Mouse (Mus musculus) hindbrain, embryonic 13.5 days (tissue): ENCODE data around the gene Mindy1. TPM values are rescaled to one million over a fixed set of nuclear protein-coding genes. Genes with fewer than 3 reads are reported as not detected.

Experiments used
- ATAC-seq: fragments of 200-750 bp; cut with Nextera tagmentation; 2 replicates; pipeline ENCODE4 v1.8.0; 2017; ENCODE audit warnings: moderate TSS enrichment; ENCODE audit not compliant: low FRiP score
- H3K27ac ChIP-seq: fragments of 300-500 bp; sonication (generic); 2 replicates; pipeline ENCODE4 v1.5.1; 2015; ENCODE audit warnings: inconsistent platforms, mild to moderate bottlenecking, moderate library complexity
- H3K27me3 ChIP-seq: fragments of 300-500 bp; sonication (generic); 2 replicates; pipeline ENCODE4 v1.6.1; 2015; ENCODE audit warnings: mild to moderate bottlenecking, inconsistent platforms
- H3K36me3 ChIP-seq: fragments of 300-500 bp; sonication (generic); 2 replicates; pipeline ENCODE4 v1.6.1; 2015; ENCODE audit warnings: mild to moderate bottlenecking, inconsistent platforms
- H3K4me1 ChIP-seq: fragments of 300-500 bp; sonication (generic); replicated peaks from 2 replicates; pipeline ENCODE4 v1.6.1; 2015; ENCODE audit warnings: inconsistent platforms
- H3K4me2 ChIP-seq: fragments of 300-500 bp; sonication (generic); 2 replicates; pipeline ENCODE4 v1.6.1; 2015; ENCODE audit warnings: inconsistent platforms, mild to moderate bottlenecking, moderate library complexity
- H3K4me3 ChIP-seq: fragments of 300-500 bp; sonication (generic); 2 replicates; pipeline ENCODE4 v1.5.1; 2015; ENCODE audit warnings: mild to moderate bottlenecking, inconsistent platforms
- H3K9ac ChIP-seq: fragments of 300-500 bp; sonication (generic); 2 replicates; pipeline ENCODE4 v1.6.1; 2015; ENCODE audit warnings: mild to moderate bottlenecking, inconsistent platforms
- H3K9me3 ChIP-seq: fragments of 300-500 bp; sonication (generic); 2 replicates; pipeline ENCODE4 v1.6.1; 2016; ENCODE audit warnings: inconsistent platforms
- WGBS: fragments of 180-500 bp; shearing (Covaris S2); methylation state at CpG from one replicate; pipeline ENCODE4 v1.1.7; 2015; 5-methylcytosine and 5-hydroxymethylcytosine counted together
- polyA plus RNA-seq: library from polyadenylated mRNA; unstranded; fragments of >200 nt; fragmentation: Nextera tagmentation; extraction: Ambion mirVana; gene quantifications from 2 replicates; pipeline ENCODE4 v1.2.1, GENCODE M21; 2015

Mindy1 gene
- polyA plus RNA-seq, 1 experiment from 2014 or later = 42.2 TPM

DNA sequence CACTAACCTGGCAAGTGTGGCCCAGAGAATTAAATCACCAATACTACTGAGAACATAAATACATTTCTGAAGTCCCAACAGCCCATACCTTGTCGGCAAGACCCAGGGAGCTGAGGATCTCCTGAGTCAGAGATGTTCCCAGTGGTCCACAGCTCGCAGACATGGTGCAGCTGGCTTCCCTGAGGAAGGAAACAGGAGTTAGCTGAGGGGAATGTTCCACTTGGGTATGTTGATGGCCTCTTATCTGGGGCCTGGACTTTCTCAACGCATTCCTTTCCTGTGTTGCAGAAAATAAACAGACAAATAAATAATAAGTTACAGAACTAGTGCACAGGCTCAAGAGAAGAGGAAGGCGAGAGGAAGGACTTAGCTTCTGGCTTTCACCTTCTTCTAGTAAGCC, 25.1 kb downstream of the Mindy1 start:
- no peaks in the 10 kb centered on the region for H3K4me1 ChIP-seq
- no peak overlapping the region for H3K27ac ChIP-seq
- no peaks in the 10 kb centered on the region for H3K9me3 ChIP-seq
- H3K36me3 ChIP-seq = no peaks in the 10 kb centered on the region
- no peak overlapping the region for H3K4me3 ChIP-seq
- 85% methylated on average over 4 of the region's 4 CpGs for WGBS
- H3K4me2 ChIP-seq = no peak overlapping the region
- no peak overlapping the region for H3K9ac ChIP-seq
- H3K27me3 ChIP-seq = no peaks in the 10 kb centered on the region
- no peak for ATAC-seq

- H3K9me3 ChIP-seq = no peaks in the 10 kb centered on the region
- no peak for ATAC-seq
- no peaks in the 10 kb centered on the region for H3K27me3 ChIP-seq
- no peak within 1 kb of the TSS for H3K4me3 ChIP-seq
- H3K4me2 ChIP-seq = no peak within 1 kb of the TSS
- H3K4me1 ChIP-seq = no peaks in the 10 kb centered on the region
- H3K9ac ChIP-seq = 0 out of 2 replicates have a peak within 1 kb of the TSS, but pooled peaks have one; percentile 35
- WGBS = 69% methylated on average over 7 of the region's 7 CpGs
- H3K27ac ChIP-seq = no peak within 1 kb of the TSS
- no peaks in the 10 kb centered on the region for H3K36me3 ChIP-seq
Observed at GRCm38 (mm10) chr3:95307100-95307499, 26.0 kb downstream of the Mindy1 start, which contains the start of gene Anxa9. Gene Anxa9, minus strand, starts transcription at chr3:95307176.

DNA sequence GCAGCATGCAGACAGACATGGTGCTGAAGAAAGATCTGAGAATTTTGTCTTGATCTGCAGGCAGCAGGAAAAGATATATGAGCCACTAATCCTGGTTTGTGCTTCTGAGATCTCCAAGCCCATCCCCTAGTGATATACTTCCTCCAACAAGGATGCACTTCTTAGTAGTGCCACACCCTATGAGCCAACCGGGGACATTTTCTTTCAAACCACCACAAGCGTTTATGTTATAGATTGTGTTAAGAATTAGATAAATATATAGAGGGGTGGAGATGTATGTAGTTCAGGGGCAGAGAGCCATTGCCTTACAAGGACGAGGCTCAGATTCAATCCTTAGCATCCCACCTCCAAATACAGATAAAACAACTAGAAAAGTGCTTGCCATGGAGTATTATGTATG, 29.4 kb downstream of the Mindy1 start:
- Histone ChIP-seq H3K9ac (no peak overlapping the region), H3K4me3 (no peak overlapping the region), H3K4me2 (no peak overlapping the region), H3K9me3 (no peaks in the 10 kb centered on the region), H3K27ac (no peak overlapping the region), H3K4me1 (peaks cover 9% of the 10 kb centered on the region), H3K27me3 (no peaks in the 10 kb centered on the region), H3K36me3 (no peaks in the 10 kb centered on the region)
- 73% methylated on average over 3 of the region's 3 CpGs for WGBS
- ATAC-seq = no peak

- Histone ChIP-seq H3K9me3 (no peaks in the 10 kb centered on the region), H3K4me2 (no peak overlapping the region), H3K27me3 (no peaks in the 10 kb centered on the region), H3K36me3 (no peaks in the 10 kb centered on the region), H3K4me1 (peaks cover 16% of the 10 kb centered on the region), H3K4me3 (no peak overlapping the region), H3K27ac (no peak overlapping the region), H3K9ac (no peak overlapping the region)
- WGBS = 68% methylated on average over 9 of the region's 9 CpGs
- ATAC-seq = no peak
Observed at GRCm38 (mm10) chr3:95310968-95311882, 30.1 kb downstream of the Mindy1 start.

DNA sequence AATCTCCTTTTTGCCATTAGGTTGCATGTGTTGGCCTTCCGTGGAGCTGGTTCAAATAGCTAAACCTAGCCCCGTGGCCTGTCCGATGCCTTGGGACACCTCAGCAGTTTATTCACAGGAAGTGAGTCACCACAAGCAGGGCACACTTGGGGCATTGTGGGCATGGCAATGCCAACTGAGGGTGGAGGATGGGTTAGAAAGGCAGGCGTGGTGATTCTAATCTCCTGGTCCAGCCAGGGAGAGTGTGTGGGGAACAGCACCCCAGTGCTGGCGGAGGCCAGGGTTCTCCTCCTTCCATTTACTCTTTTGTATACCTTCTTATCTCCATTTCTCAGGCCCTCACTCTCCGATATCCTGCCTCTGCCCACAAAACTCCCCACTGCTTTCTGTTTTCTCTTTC, 31.5 kb downstream of the Mindy1 start:
- no peak for ATAC-seq

DNA sequence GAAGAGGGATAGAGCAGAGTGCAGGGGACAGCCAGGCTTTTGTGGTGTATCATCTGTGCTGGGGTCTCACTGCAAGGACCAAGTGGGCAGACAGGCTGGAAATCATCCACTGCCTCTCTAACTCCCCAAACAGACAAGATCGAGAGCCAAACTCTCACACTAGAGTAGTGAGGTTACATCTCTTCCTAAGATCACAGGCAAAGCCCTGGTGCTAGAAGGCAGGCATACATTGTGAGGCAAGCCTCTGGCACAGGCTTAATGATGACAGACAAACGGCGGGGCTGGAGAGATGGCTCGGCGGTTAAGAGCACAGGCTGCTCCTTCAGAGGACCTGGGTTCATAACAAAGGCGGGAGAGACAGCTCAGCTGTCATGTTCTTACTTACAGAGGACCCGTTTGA, 32.3 kb downstream of the Mindy1 start:
- ATAC-seq = no peak
- H3K9ac ChIP-seq = 0 out of 2 replicates have a peak overlapping the region, but pooled peaks have one; percentile 15
- 44% methylated on average over 7 of the region's 7 CpGs for WGBS
- no peaks in the 10 kb centered on the region for H3K9me3 ChIP-seq
- H3K4me3 ChIP-seq = no peak overlapping the region
- H3K4me2 ChIP-seq = no peak overlapping the region
- H3K36me3 ChIP-seq = no peaks in the 10 kb centered on the region
- H3K27me3 ChIP-seq = no peaks in the 10 kb centered on the region
- H3K27ac ChIP-seq = no peak overlapping the region
- peaks cover 34% of the 10 kb centered on the region for H3K4me1 ChIP-seq

More for the DNA sequence above, 31.5 kb downstream of the Mindy1 start:
- Histone ChIP-seq H3K27me3 (no peaks in the 10 kb centered on the region), H3K36me3 (no peaks in the 10 kb centered on the region), H3K4me3 (no peak overlapping the region), H3K4me2 (no peak overlapping the region), H3K27ac (no peak overlapping the region), H3K9me3 (no peaks in the 10 kb centered on the region), H3K4me1 (peaks cover 28% of the 10 kb centered on the region), H3K9ac (no peak overlapping the region)
- 88% methylated on average over 6 of the region's 6 CpGs for WGBS

GRCm38 (mm10) chr3:95314075-95314474, 32.9 kb downstream of the Mindy1 start:
- WGBS = 58% methylated on average over 6 of the region's 6 CpGs
- peak overlapping the region; percentile 79 for H3K4me2 ChIP-seq
- H3K9ac ChIP-seq = peak overlapping the region; percentile 97; the same call in 1 of the 2 replicates
- peaks cover 40% of the 10 kb centered on the region for H3K4me1 ChIP-seq
- H3K27ac ChIP-seq = peak overlapping the region; percentile 93; the same call in 1 of the 2 replicates
- no peak for ATAC-seq
- H3K4me3 ChIP-seq = peak overlapping the region; percentile 86; the same call in 1 of the 2 replicates
- no peaks in the 10 kb centered on the region for H3K9me3 ChIP-seq
- H3K27me3 ChIP-seq = no peaks in the 10 kb centered on the region
- no peaks in the 10 kb centered on the region for H3K36me3 ChIP-seq

DNA sequence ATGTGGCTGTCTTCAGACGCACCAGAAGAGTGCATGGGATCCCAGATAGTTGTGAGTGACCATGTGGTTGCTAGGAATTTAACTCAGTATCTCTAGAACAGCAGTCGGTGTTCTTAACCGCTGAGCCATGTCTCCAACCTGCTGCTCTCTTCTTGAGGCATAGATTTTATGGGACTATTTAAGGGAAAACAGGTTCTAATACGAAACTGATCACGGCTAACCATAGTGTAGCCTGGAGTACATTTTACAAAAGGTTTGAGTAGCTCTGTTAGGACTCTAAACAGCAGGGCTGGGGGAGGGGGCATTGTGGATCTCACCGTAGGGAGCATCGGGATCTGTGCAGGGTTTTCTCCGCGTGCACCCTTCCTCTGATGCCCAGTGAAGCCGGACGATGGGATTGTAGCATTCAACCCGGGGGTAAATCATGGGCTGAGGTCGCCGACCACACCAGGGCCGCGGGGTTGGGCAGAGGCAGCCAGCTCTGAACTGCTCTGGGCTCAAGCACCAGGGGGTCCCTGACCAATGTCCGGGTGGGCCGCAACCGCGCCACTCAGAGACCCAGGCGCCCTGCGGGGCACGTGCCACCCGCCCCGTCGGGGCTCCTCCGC, 33.4 kb downstream of the Mindy1 start, which contains the start of gene Cers2:
Cers2 (plus strand) TSS at position 306 of the 608 bp plus-strand sequence.
- peak; percentile 17 for ATAC-seq
- peak within 1 kb of the TSS; percentile 86 for H3K4me3 ChIP-seq
- no peaks in the 10 kb centered on the region for H3K27me3 ChIP-seq
- no peaks in the 10 kb centered on the region for H3K36me3 ChIP-seq
- H3K4me1 ChIP-seq = peaks cover 42% of the 10 kb centered on the region
- peak within 1 kb of the TSS; percentile 97 for H3K9ac ChIP-seq
- peak within 1 kb of the TSS; percentile 93 for H3K27ac ChIP-seq
- H3K4me2 ChIP-seq = peak within 1 kb of the TSS; percentile 79
- no peaks in the 10 kb centered on the region for H3K9me3 ChIP-seq
- WGBS = 3% methylated on average over 27 of the region's 27 CpGs

- Histone ChIP-seq H3K9ac (peak overlapping the region; percentile 97), H3K4me3 (peak overlapping the region; percentile 86), H3K4me1 (peaks cover 42% of the 10 kb centered on the region), H3K4me2 (peak overlapping the region; percentile 79), H3K27ac (peak overlapping the region; percentile 93), H3K36me3 (peaks cover 3% of the 10 kb centered on the region), H3K27me3 (no peaks in the 10 kb centered on the region), H3K9me3 (no peaks in the 10 kb centered on the region)
- WGBS = under 1% methylated on average over 62 of the region's 71 CpGs
- ATAC-seq = peak; percentile 92
Observed at GRCm38 (mm10) chr3:95315094-95315843, 34.1 kb downstream of the Mindy1 start.

GRCm38 (mm10) chr3:95315844-95316550, 34.9 kb downstream of the Mindy1 start:
- Histone ChIP-seq H3K4me2 (peak overlapping the region; percentile 79), H3K4me1 (peaks cover 42% of the 10 kb centered on the region), H3K27me3 (no peaks in the 10 kb centered on the region), H3K4me3 (peak overlapping the region; percentile 86), H3K36me3 (peaks cover 10% of the 10 kb centered on the region), H3K27ac (peak overlapping the region; percentile 93), H3K9me3 (no peaks in the 10 kb centered on the region), H3K9ac (peak overlapping the region; percentile 97)
- ATAC-seq = no peak
- WGBS = 19% methylated on average over 9 of the region's 9 CpGs

GRCm38 (mm10) chr3:95317414-95318080, 36.4 kb downstream of the Mindy1 start:
- Histone ChIP-seq H3K27ac (0 out of 2 replicates have a peak overlapping the region, but pooled peaks have one; percentile 14), H3K9ac (peak overlapping the region; percentile 20; the same call in 1 of the 2 replicates)
- WGBS = 23% methylated on average over 12 of the region's 12 CpGs

More at GRCm38 (mm10) chr3:95317414-95318080, 36.4 kb downstream of the Mindy1 start:
- Histone ChIP-seq H3K36me3 (peaks cover 26% of the 10 kb centered on the region), H3K4me2 (peak overlapping the region; percentile 2; the same call in 1 of the 2 replicates), H3K4me3 (0 out of 2 replicates have a peak overlapping the region, but pooled peaks have one; percentile 1), H3K4me1 (peaks cover 42% of the 10 kb centered on the region), H3K9me3 (no peaks in the 10 kb centered on the region), H3K27me3 (no peaks in the 10 kb centered on the region)
- no peak for ATAC-seq
